In genomic region chr9:115485219-115485618, GRCm38 (mm10) we compare ENCODE assay signal across 22 mouse cellular contexts.
A peak's percentile ranks its signal among the peaks of the same experiment; 100 is the strongest.
DNase-seq lines count a peak whose midpoint lies in the region; ATAC-seq and TF ChIP-seq lines count a peak whose summit lies in the region.
"Had no signal": no experiment of that assay in that cellular context is flagged by ENCODE, and none has a peak within 500 bp of the region (broad histone marks: within the 10 kb centered on the region; RNA-seq: fewer than 3 reads in every experiment).

No protein-coding gene starts in this region.

- no peak overlapping the region for H3K27ac ChIP-seq in lung, postnatal 0 days (ENCODE audit: low read length)
- H3K27ac ChIP-seq: forebrain, embryonic 10.5 days; forebrain, embryonic 13.5 days; gastrocnemius, adult 2 months; heart, adult 2 months; hindbrain, embryonic 12.5 days; hindbrain, embryonic 15.5 days had no signal

- H3K4me1 ChIP-seq in lung, postnatal 0 days (ENCODE audit: insufficient read depth, low read depth, low read length): no peaks in the 10 kb centered on the region
- H3K4me1 ChIP-seq: forebrain, embryonic 13.5 days; hindbrain, embryonic 12.5 days; hindbrain, embryonic 15.5 days had no signal

- H3K27me3 ChIP-seq in lung, postnatal 0 days (replicated peaks; ENCODE audit: insufficient read depth, low read length): no peaks in the 10 kb centered on the region
- H3K27me3 ChIP-seq: forebrain, embryonic 13.5 days; hindbrain, embryonic 12.5 days; hindbrain, embryonic 15.5 days had no signal

- no peak for TF ChIP-seq CTCF in lung, postnatal 0 days (IDR thresholded peaks at IDR 0.05)

- ATAC-seq in CD4-positive, CD25-positive, alpha-beta regulatory T cell, adult 4 months: no peak
- peak; percentile 51 for ATAC-seq in megakaryocyte, adult 5-6 weeks (ENCODE audit: poor library complexity, severe bottlenecking)
- no peak for ATAC-seq in lung, postnatal 0 days
- ATAC-seq: activated CD4-positive, CD25-positive, alpha-beta regulatory T cell, adult 4 months; forebrain, embryonic 13.5 days; forebrain, embryonic 16.5 days had no signal

- H3K36me3 ChIP-seq in lung, postnatal 0 days (ENCODE audit: insufficient read depth, low read length): no peaks in the 10 kb centered on the region
- H3K36me3 ChIP-seq: forebrain, embryonic 10.5 days; hindbrain, embryonic 12.5 days; hindbrain, embryonic 15.5 days had no signal

- no peak overlapping the region for H3K9ac ChIP-seq in lung, postnatal 0 days (replicated peaks; ENCODE audit: low read depth)
- H3K9ac ChIP-seq: forebrain, embryonic 13.5 days; hindbrain, embryonic 12.5 days; hindbrain, embryonic 15.5 days had no signal

- WGBS in lung, postnatal 0 days: 86% methylated on average over 4 of the region's 4 CpGs

- peak; percentile 31 for DNase-seq in CD4-positive, CD25-positive, alpha-beta regulatory T cell, adult 2 months (ENCODE audit: low read depth, low spot score)
- DNase-seq in B cell, adult 2 months: peak; percentile 63
- DNase-seq in lung, postnatal 0 days (ENCODE audit: low spot score): no peak
- DNase-seq in urinary bladder, adult 18-20 months (ENCODE audit: low spot score in 2 of 2): no peak
- DNase-seq: adrenal gland, adult 8-10 months; adrenal gland, postnatal 25 days; cerebellum, adult 11-12 months; cerebellum, adult 8-10 months; cerebellum, postnatal 10 days; cerebellum, postnatal 36 days; gastrocnemius, adult 2 months; gastrocnemius, postnatal 14 days; heart, adult 2 months had no signal

- H3K9me3 ChIP-seq in lung, postnatal 0 days (ENCODE audit: low read length): no peaks in the 10 kb centered on the region
- H3K9me3 ChIP-seq: forebrain, embryonic 10.5 days; forebrain, embryonic 13.5 days; hindbrain, embryonic 12.5 days; hindbrain, embryonic 15.5 days had no signal

- H3K4me2 ChIP-seq in lung, postnatal 0 days (replicated peaks; ENCODE audit: low read depth, low read length): no peak overlapping the region
- H3K4me2 ChIP-seq: forebrain, embryonic 13.5 days; heart, embryonic 11.5 days; hindbrain, embryonic 12.5 days; hindbrain, embryonic 15.5 days had no signal

- no peak overlapping the region for H3K4me3 ChIP-seq in lung, postnatal 0 days (ENCODE audit: low read depth, low read length)
- H3K4me3 ChIP-seq: forebrain, embryonic 10.5 days; forebrain, embryonic 13.5 days; gastrocnemius, adult 2 months; heart, adult 2 months; hindbrain, embryonic 12.5 days; hindbrain, embryonic 15.5 days had no signal

- TF ChIP-seq EP300 in lung, postnatal 0 days (IDR thresholded peaks at IDR 0.05): no peak

Comparison
In these comparisons a context has a peak if more than half of its experiments do, and no peak if none do; other contexts are left out.
1. DNase-seq: peak in CD4-positive, CD25-positive, alpha-beta regulatory T cell, adult 2 months (single experiment) and B cell, adult 2 months (2 of 2); none in lung, postnatal 0 days (single experiment) and urinary bladder, adult 18-20 months (0 of 2).